Mouse (Mus musculus) right cerebral cortex, postnatal 10 days (tissue): Measurements from ENCODE around the gene Olfr27.

ENCODE experiments used
- DNase-seq, 2 experiments: peaks; one replicate each; pipeline ENCODE4 v3.0.0; 2021; ENCODE audit warnings: low spot score in 2 of 2

The Olfr27 gene

DNA sequence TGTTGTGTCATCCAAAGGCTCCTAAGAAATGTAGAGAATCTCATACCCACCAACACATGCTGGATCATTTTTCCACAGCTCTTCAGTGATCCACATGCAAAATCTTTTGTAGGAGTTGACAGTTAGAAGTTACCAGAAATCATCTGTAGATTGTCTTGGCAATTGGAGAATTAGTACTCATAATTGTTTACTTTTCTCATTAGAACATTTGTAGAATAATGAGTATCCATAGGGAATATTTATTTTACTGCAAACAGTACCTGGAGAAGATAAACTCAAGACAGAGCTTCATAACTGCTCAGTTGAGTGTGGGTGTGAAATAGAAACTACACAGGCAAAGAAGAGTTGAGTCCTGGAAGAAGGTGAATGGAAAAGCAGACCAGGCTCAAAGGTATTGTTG is at the start of gene Olfr27:
TSS of gene Olfr27 (plus strand) at position 301 of the 400 bp plus-strand sequence.
- DNase-seq, result no peak

DNA sequence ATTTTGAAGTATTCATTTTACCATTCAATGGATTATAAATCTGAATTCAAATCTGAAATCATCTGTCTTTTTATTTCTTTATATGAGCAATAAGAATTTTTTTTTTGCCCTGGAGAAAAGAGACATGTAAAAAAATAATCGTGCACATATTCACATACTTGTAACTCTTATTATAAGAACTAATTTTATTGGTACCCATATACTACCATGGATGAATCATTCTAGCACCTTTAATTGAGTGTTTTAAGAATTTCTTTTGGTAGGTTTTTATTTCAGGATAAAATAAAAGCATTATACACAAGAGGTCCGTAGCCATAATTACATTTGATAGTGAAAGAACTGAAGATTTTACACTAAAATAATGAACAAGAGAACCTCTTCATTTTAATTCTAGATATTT is 49.1 kb upstream of the Olfr27 start, which contains the start of gene Olfr938:
TSS of gene Olfr938 (minus strand) at position 101 of the 400 bp plus-strand sequence.
- no peak for DNase-seq

DNA sequence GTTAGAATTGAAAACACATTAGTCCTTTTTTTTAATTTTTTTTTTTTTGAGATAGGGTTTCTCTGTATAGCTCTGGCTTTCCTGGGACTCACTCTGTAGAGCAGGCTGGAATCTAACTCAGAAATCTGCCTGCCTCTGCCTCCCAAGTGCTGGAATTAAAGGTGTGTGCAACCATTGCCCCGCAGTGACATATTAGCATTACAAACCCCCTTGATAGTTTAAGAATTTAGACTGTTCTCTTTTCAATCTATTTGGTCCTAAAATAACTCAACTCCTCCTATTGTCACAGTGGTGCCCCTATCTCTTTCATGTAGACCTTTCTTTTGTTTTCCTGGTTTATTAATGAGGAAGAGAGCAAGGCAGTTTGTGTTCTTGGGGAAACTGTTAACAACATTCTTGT is 605 bp upstream of the Olfr27 start:
- DNase-seq, result no peak

DNA sequence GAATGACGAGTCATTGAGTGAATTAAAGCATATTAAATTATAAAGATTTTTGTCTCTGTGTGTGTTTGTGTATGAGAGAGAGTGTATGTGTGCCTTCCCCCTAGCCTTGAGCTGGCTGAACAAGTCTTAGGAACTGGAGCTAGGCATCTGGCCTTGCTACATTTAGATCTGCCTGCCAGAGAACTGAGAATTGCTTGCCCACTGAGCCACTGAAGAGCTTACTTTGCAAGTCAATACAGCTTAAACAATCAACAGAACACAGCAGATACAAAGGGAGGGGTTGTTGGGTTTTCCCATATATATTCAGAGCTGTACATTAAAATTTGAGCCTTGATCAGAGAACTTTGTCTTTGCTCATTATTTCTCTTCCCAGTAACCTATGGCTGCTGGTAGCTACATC is 24.5 kb downstream of the Olfr27 start:
- DNase-seq, result no peak

DNA sequence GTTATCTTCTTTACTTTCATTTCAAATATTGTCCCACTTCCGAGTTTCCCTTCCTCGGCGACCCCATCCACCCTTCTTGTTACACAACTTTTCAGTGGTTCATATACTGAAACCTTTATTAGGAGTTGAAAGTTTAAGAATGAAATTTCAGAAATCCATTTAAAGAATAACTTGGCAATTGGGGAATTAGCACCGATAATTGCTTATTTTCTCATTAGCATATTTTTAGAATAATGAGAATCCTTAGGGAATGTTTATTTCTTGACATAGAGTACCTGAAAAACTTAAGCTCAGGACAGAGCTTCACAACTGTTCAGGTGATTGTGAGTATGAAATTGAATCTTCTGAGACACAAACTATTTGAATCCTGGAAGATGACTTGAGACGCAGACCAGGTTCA is 38.1 kb downstream of the Olfr27 start, which contains the start of gene Olfr943:
TSS of gene Olfr943 (plus strand) at position 301 of the 400 bp plus-strand sequence.
- no peak for DNase-seq
